Mouse (Mus musculus): Measurements from ENCODE around the gene Safb.

- TF ChIP-seq CTCF (IDR thresholded peaks at IDR 0.05; ENCODE audit: borderline replicate concordance, insufficient read depth, low read length) (no peak), POLR2A (IDR thresholded peaks at IDR 0.05; ENCODE audit: low read depth, low read length) (peak; percentile 81)
These were observed 25.0 kb downstream of the Safb start, which contains the start of gene 2410015M20Rik for GRCm38 (mm10) chr17:56609452-56610171.
